Mouse (Mus musculus) thymus, postnatal 36 days (tissue): Measurements from ENCODE around the gene Ccdc171.
A peak's percentile ranks its signal among the peaks of the same experiment; 100 is the strongest.
"Not testable (repeated sequence)": the region's sequence is repeated elsewhere in the genome, so short reads cannot be mapped to it uniquely, and the experiment has no call there.

Experiments used
- DNase-seq, 2 experiments: peaks; one replicate each; pipeline ENCODE4 v3.0.0; 2022; ENCODE audit warnings: mixed read lengths in 2 of 2

Ccdc171 gene

GRCm38 (mm10) chr4:83526270-83526987 lies 1.1 kb downstream of the Ccdc171 start:
- DNase-seq: no peak

DNA sequence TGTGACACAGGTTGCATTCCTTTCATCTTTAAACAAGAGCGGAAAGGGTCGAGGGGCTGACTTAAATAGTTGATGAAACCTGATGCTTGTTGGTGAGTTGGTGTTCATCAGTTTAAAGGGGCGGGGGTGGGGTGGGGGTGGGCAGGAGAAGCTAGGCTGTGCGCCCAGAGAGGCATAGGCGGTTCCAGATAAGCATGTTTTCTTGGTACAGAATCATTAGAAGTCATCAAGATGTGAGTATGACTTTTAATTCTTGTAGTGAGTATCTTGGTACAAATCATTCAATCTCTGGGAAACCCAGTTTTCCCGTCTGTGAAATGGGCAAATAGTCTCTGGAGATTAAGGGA lies 1.6 kb downstream of the Ccdc171 start:
- DNase-seq: no peak

DNA sequence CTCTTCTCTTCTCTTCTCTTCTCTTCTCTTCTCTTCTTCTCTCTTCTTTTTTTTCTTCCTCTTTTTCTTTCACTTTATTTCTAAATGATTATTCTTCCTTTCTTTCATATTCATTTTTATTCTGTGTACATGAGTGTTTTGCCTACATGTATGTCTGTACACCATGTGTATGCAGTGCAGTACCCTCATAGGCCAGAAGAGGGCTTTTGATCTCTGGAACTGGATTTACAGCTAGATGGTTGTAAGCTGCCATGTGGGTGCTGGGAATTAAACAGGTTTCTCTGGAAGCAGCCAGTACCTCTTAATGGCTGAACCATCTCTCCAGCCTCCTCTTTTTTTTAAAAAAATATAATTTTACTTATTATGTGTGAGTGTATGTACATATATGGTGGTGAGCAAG lies 2.6 kb downstream of the Ccdc171 start:
- peak; percentile 39 to 54 for DNase-seq

DNA sequence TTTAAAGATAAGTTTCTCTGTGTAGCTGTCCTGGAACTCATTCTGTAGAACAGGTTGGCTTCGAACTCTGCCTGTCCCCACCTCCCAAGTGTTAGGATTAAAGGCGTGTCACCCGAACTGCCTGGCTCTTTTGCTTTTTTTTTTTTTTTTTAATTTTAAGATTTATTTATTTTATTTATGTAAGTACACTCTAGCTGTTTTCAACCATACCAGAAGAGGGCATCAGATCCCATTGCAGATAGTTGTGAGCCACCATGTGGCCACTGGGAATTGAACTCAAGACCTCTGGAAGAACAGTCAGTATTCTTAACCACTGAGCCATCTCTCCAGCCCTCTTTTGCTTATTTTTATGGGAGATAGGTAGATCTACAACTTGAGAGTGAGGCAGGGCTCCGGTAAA lies 4.7 kb downstream of the Ccdc171 start:
- DNase-seq: not testable (repeated sequence)

DNA sequence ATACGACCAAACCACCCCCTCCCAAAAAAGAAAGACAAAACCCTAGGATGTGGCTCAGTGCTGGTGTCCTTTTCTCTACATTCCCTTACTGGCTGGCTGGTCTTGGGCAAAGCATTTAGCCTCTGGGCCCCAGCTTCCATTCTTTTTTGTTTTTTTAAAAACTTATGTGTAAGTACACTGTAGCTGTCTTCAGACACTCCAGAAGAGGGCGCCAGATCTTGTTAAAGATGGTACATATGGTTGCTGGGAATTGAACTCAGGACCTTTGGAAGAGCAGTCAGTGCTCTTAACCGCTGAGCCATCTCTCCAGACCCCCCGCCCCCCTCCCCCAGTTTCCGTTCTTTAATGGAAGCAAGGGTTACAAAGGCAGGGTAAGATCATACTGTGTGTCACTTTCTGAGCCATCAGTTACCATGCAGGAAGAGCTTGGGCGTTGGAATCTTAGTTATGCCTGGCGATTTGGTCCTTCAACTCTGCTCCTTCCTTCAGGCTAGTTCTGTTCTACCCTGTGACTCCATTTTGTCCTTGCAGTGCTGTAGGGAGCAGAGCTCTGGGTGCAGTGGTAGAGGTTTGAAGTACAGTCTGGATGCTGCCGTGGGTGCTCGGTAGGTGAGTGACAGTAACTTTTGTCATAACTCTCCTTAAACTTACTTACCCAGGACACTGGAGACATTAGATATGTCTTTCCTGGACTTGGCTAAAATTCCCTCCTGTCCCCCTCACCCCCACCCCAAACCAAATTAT lies 8.0 kb downstream of the Ccdc171 start:
- no peak for DNase-seq

- no peak for DNase-seq
Observed at GRCm38 (mm10) chr4:83534024-83534423, 8.7 kb downstream of the Ccdc171 start.

DNA sequence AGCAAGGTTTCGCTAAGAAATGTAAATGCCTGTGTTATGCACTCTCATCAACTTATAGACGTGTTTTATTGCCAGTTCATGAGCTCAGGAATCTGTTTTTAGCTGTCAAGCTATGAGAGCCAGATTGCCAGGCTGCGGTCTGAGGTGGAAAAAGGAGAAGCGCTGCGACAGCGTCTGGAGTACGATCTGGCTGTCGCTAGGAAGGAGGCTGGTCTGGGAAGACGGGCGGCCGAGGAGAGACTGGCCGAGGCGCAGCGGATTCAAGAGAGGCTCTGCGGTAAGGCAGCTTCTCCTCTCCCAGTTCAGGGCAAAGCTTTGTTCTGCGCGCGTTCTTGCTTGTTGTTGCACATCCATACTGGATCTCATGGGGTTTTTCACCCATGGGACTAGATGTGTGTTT lies 24.2 kb downstream of the Ccdc171 start:
- DNase-seq: no peak

DNA sequence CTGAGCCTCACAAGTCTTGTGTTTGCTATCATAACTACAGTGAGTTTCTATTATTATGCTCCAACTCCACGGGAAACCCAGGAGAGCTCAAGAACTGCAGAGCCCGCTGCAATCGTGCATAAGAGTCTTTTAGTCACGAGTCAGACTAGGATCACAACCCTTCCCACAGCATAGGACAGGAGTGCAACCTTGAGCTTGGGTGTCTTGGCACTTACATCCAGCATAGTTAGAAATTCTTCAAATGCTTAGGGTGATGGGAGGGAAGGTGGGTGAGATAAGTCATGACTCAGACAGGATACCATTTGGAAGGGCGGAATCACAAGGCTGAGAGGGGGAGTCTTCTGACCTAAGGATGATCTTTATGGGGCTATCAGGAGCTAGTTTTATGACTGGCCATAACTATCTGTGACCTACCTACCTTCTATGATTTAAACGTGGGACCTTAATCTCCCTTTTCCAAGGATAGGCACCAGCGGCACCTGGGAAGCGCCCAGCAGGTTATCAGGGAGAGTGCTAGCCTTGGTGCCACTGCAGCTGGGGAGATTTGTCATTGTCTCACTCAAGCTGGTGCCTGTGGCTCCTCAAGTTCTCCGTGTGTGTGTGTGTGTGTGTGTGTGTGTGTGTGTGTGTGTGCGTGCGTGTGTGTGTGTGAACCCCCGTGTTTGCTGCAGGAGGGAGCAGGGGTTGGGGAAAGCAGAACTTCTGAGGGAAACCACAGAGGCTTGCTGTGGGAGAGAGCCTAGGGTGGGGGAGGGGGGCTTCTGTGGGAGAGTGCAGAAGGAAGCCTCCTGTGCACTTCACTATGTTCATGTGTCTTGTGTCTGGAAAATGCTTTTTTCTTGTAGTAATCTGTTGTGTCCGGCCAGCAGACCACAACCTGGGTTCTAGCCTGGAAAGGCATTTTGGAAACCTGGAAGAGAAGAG lies 42.1 kb downstream of the Ccdc171 start:
- DNase-seq: peak; percentile 53 to 66

DNA sequence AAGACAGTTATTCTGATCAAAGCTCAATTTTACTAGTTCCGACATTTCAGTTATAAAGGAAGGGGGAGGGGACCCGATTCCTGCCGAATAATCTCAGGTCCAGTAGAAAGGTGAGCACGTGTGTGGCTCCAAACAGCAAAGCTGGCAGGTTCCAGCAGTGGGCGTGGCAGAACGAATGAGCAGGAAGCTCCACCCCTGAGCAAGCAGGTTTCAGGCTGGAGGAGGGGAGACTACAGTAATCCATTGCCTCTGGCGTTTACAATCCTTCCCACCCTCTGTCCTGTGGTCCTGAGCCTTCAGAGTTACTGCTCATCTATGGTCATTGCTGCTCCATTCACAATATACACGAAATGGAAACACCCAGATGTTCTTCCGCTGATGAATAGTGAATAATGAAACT lies 42.8 kb downstream of the Ccdc171 start:
- DNase-seq: peak; percentile 51 to 61

- no peak for DNase-seq
Observed at GRCm38 (mm10) chr4:83570569-83570968, 45.2 kb downstream of the Ccdc171 start.

DNA sequence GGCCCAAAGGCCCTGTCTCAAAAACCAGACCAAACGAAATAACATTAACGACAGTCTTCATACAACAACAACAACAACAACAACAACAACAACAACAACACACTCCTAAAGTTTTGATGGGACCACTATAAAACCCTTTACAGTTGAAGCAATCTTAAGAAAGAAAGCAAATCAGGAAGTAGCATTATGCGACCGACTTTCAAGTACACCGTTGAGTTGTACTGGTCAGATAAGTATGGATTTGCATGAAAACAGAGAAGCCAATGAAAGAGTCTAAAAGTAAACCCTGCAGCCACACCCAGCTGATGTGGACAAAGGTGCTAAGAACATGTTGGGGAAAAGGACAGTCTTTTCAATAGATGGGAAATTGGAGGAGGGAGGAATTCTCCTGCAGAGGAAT lies 45.7 kb downstream of the Ccdc171 start:
- DNase-seq: no peak

DNA sequence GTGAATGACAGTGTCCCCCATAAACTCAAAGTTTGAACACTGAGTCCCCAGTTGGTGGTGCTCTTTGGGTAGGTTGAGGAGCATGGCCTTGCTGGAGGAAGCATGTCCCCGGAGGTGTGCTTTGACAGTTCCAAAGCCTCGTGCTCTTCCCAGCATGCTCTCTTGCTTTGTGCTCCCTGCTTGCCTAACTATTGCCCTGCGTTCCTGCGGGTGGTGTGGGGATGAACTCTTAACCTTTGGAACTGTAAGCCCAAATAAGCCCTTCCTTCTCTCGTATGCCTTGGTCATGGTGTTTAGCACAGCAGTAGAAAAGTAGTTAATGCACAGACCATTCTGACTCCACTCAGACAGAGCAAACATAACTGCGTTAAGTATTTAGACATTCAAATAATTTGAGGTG lies 47.2 kb downstream of the Ccdc171 start:
- DNase-seq: no peak

GRCm38 (mm10) chr4:83576315-83576714 lies 51.0 kb downstream of the Ccdc171 start:
- DNase-seq: no peak

- no peak for DNase-seq
Observed at GRCm38 (mm10) chr4:83580157-83580556, 54.8 kb downstream of the Ccdc171 start.

GRCm38 (mm10) chr4:83587563-83587962 lies 62.2 kb downstream of the Ccdc171 start:
- no peak for DNase-seq

GRCm38 (mm10) chr4:83596486-83596885 lies 71.1 kb downstream of the Ccdc171 start:
- DNase-seq: no peak

- no peak for DNase-seq
Observed at GRCm38 (mm10) chr4:83611111-83611510, 85.8 kb downstream of the Ccdc171 start.

DNA sequence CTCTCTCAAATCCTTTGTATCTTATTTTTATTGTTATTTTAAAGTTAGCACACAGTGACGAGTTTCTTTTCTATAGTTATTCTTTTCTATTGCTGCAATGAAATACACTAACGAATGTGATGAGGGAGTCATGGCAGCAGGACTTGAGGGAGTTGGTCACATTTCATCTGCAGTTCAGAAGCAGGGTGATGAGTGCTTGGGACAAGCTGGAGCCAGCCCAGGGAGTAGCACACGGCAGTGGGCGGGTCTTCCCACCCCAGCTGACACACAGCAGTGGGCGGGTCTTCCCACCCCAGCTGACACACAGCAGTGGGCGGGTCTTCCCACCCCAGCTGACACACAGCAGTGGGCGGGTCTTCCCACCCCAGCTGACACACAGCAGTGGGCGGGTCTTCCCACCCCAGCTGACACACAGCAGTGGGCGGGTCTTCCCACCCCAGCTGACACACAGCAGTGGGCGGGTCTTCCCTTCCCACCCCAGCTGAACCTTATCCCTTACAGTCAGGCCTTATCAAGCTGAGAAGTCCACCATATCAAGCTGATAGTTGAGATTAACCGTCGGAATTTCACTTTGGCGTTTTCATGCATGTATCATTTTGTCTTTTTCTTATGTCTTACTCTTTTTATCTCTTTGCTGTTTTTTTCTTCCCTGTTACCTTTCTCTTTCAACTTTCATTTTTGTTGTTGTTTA lies 97.8 kb downstream of the Ccdc171 start:
- DNase-seq: not testable (repeated sequence)

DNA sequence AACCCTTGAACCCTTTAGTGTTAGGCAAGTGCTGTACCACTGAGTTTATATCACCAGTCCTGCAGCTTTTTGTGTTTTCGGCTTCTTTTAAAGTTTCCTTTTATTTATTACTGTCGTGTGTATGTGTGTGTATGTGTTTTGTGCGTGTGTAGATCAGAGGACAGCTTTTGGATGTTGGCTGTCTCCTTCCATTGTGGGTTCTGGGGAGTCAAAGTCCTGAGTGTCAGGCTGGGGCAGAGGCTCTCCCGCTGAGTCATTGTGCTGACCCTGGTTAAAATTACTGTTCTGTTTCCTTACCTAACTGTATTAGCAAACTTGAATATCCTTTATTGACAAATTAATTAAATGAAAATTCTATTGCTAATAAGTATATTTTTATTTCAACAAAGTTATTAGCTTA lies 98.4 kb downstream of the Ccdc171 start:
- no peak for DNase-seq

GRCm38 (mm10) chr4:83651453-83651852 lies 126.1 kb downstream of the Ccdc171 start:
- no peak for DNase-seq

- no peak for DNase-seq
Observed at GRCm38 (mm10) chr4:83655396-83655795, 130.1 kb downstream of the Ccdc171 start.

DNA sequence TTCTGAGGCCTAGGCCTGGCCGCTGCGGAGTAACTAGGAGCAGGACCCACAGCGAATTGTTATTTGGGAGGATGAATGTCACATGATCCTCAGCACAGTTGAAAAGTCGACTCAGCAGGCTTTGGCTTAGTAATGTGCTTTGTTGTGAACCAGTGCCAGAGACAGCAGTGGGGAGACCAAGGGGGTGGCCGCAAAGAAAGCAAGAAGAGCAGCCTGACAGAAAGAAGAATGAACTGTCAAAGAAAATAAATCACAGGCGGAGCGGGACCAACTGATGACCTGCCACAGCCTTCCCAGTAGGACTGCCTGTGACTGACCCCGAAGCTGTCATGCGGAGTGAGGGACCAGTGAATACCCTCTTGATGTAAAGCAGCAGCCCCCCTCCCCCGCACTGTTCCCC lies 131.2 kb downstream of the Ccdc171 start:
- DNase-seq: no peak

GRCm38 (mm10) chr4:83657021-83657420 lies 131.7 kb downstream of the Ccdc171 start:
- no peak for DNase-seq
